Mouse (Mus musculus) layer of hippocampus, postnatal 36 days (tissue): Measurements from ENCODE around the gene Pde4b. TPM values are rescaled to one million over a fixed set of nuclear protein-coding genes. Genes with fewer than 3 reads are reported as not detected.

ENCODE experiments used
- DNase-seq, 2 experiments: peaks; one replicate each; pipeline ENCODE4 v3.0.0; 2022
- total RNA-seq, 2 experiments: library from RNA; stranded (reverse); gene quantifications; 2 replicates each; pipeline ENCODE4 v1.2.3; 2021

Pde4b gene
- total RNA-seq, 2 experiments from 2014 or later = 65.7 to 71.9 TPM

DNA sequence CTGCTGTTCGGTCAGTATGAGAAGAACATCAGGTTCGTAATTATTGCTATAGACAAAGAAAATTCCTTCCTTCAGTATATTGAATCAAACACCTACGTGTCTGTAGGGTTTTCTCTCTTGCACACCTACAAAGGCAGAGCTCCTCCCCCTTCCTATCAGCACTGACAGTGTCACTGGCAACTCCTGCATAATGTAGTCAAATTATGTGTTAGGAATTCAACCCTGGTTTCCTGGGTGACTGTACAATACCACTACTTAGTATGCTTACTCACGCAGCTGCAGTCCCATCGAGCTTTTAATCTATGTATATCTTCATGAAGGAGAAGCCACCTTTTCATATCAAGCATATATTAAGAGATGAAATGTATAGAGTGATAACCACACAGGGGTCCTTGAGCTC lies 99.5 kb downstream of the Pde4b start:
- DNase-seq = no peak

DNA sequence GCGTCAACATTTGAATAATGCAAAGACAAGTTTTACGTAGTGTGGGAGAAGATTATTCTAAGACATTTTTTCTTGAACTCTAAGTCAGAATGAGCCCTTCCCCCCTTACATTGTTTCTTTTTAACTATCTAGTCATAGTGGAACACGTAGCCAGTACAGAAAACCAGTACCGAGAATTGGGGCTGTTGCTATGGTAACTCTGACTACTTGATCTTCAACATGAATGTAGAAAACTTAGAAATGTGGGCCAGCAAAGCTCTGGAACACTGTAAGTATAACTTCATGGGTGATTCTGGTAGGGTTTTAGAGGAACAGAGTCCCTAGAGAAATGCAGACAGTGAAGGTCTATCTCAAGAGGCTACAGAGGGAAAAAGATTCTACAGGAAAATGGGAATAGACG lies 110.4 kb downstream of the Pde4b start:
- DNase-seq = no peak

DNA sequence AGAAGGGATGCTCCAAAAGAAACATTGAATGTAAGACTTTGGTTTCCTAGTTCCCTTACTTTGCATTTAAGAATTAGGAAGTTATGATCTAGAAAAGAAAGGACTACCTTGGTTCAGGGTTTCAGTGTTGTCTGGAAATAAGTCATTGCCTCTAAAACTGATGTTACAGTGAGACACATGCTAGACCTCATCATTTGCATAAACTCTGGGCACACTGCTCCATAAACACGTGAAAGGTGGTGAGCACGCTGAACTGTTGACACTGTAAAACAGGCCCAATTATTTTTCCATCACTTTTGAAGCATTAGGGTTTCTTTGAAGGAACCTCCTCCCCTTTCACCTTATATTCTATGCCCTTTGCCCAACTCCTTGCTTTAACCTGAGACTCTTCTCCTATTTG lies 122.4 kb downstream of the Pde4b start:
- DNase-seq = no peak

DNA sequence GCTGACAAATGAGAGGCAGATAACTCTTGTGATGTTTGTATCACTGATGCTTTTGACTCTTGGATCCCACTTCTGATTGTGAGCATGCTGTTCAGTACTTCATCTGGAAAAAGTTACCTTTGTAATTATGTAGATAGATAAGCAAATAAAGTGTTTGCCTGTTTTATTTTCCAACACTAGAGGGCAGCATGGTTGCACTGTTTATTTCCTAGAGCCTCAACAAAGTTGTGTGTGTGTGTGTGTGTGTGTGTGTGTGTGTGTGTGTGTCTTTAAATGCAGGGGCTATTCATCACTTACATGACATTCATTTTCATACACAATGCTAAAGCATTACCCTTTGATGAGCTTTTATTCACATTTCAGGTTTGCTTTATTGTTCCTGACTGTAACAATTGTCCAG lies 139.4 kb downstream of the Pde4b start:
- no peak for DNase-seq

DNA sequence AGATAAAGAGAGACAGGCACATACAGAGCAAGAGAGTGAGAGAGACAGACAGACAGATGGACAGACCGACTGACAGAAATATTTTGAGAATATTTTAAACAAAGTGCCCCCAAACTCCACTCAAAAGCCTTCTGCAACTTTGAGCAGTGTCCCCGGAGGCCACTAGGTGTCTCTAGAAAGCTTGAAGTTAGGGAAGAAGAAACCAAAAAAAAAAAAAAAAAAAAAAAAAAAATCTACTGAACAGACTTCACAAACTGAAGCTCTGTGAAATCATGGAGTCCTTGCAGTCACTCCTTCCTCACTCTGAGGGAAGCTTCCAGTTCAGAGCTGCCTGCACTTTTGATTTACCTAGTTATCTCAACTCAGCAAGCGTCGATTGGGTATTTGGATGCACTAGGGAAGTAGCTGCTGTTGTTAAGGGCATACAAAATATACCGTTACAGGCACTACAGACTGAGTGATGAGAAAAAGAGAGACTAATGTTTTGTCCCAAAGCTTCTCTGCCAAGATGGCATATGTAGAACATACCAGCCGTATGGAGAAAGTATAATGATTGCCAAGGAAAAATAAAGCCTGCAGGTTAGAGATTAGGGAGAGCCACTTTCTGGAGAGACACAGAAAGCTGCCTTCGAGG lies 141.7 kb downstream of the Pde4b start:
- DNase-seq = peak; percentile 23 to 28

DNA sequence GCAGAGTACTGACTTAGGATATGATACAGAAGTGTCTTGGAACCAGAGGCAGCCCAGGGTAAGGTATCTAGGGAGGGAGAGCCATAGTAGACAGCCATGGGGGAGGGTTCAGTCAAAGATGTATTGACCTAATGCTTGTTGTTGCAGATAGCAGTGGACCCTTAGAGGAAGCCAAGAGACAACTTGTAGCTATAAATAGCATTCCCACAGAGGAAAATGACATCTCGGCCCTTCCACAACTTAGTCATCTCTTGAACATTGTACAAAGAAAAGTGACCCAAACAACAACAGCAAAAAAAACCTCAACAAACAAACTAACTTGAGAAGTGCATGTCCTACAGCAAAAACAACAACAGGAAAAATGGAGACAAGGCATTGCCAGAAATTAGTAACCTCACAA lies 143.6 kb downstream of the Pde4b start:
- DNase-seq = no peak

DNA sequence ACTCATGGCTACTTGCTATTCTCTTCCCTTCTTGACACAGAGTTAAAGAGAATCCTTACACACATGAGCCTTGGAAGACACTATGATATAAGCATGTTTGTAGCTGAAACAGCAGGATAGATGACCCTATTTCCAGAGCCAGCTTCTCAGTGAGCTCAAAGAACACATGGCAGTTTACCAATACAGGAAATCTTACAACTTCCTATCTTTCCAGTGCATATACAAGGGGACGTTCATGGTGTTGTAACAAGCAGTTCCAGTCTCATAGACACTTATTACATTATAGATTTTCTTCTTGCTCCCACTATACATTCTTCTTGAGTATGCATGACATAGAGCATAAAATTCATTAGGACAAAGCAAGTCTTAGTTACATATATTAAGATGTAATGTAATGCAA lies 146.3 kb downstream of the Pde4b start:
- DNase-seq = no peak

DNA sequence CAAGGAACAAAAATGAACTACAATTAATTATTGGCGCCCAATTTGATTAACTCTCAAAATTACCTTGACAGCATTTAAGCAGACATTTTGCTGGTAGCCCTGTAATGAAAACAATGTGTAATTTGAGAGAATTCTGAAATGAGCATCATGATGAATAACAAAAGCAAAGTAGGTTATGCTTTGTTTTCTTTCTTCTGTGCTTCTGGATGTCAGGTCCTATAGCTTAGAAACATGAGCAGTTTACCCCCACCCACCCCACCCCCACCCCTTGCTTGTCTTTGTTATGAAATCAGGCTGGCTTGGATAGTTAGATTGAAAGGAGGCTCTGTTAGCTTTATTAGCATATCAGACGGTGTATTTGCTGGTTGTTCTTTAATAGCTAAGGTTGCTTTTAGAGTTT lies 147.8 kb downstream of the Pde4b start:
- DNase-seq = no peak

DNA sequence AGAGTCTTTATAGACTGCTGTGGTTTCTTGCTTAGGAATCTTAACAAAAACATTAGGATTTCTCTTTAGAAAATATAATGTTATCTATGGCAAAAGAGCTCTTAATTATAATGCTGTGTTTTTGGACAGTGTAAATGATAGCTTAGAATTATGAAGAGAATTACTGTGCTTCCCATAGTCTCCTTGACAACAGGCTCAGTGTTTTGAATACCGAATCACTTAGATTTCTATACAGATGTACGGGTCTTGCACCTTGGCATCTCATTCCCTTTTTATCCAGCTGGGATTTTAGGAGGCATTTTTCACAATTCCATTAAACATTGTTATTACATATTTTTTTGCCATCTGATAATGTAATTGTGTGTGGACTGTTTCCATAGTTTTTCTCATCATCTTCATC lies 151.8 kb downstream of the Pde4b start:
- no peak for DNase-seq

DNA sequence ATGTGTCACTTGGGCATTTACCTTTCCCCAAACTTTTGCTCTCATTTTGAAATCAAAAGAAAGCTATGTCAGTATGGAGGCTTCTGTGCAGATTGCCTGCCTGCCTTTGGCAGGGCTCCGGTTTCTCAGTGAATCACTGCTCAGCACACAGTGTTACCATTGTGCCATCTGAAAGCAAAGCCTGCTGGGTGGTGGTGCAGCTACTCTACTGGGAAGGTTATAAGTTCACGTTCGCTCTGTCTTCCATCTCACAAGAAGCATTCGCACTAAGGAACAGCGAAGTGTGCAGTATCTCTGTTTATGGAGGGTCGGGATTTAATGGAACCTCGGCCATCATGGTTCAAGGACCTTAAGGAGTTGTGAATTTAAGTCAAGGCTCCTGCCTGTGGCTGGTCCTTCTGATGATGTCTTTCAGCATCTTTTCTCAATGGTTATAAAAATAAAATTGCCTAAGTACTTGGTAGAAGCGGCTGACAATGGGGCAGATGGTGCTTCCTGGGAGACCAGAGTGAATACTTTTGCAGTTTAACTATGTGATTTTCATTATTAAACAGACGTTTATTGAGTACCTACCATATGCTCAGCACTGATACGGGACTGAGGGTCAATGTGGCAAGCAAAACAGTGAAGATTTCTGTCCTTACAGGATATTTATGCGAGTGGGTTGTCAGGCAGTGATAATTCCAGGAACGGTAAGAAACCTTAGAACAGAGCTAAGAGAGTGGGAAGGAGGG lies 152.5 kb downstream of the Pde4b start:
- DNase-seq = peak; percentile 71 to 77

DNA sequence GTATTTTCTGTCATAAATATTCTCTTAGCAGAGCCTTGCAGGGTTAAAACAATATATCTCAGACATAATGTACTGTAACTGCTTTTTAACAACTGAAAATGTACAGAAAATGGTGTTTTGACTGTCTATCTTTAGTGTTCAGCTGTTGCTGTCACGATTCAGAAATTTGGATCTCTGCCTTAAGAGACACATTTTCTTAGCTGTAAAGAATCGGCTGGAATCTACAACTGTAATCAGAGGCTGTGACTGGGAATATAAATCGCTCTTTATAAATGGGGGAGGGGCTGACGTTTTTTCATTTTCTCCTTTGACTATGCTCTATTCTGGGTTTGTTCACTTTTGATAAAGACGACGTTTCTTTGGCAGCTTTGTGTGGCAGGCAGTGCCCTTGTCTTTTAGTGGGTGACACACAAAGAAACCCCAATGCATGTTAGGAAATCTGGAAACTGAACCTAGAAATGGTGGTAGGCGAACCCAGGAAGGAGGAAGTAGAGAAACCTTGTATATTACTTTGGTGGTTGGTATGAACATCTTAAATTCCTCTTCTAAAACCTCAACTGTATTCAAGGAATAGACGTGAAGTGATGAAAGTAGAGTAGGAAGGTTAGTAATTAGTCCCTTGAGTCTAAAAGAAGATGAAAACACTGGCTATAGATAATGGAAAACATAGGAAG lies 153.5 kb downstream of the Pde4b start:
- no peak for DNase-seq

DNA sequence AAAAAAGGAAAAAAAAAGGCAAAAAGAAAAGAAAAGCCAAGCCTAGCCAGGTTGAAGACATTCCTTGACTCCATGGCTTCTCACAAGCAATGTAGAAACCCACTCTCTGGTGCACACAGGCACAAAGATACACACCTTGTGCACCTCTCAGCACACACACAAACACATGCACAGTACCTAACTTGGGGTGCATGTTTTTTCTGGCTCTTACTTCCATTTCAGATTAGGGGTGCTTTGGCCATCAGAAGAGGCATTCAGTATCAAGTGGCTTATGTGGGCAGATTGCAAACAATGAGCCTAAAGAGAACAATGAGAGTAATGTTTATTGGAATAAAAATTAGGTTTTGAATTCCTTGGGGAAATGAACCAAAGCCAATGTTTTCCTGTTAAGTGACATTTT lies 166.7 kb downstream of the Pde4b start:
- DNase-seq = no peak

DNA sequence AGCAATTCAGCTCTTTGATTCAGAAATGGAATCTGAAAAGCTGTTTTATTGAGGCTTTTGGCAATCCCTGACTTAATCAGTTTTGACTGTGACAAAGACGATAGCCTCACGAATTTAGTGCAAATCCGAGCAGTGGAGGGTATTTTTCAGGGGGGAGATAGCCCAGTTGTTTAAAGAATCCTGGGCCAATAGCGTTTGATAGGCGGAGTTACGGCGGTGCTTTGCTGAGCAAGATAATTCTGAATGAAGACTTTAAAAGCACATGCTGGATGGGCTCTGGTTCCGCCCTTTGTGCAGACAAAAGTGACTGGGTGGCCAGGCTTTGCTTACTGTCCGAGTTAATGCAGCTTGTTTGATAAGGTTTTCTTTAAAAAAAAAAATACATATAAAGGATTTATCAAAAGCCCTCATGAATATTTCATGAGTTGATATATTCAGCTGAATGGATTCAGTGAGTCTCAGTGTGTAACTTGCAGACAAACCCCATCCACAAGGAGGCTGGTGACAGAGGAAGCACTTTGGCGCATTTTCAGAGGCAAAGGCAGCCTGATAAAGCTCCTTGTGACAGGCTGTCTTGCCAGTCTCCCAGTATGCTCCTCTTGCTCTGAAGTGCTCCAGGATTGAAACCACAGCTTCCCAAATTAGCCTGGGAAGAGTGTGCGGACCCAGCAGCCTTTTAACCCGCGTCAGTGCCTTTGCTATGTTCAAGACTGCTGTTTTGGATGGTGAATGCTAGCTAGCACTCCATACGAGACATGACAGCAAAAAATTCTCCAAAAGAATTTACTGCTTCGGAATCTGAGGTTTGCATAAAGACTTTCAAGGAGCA lies 167.3 kb downstream of the Pde4b start:
- DNase-seq = peak; percentile 47 to 61

DNA sequence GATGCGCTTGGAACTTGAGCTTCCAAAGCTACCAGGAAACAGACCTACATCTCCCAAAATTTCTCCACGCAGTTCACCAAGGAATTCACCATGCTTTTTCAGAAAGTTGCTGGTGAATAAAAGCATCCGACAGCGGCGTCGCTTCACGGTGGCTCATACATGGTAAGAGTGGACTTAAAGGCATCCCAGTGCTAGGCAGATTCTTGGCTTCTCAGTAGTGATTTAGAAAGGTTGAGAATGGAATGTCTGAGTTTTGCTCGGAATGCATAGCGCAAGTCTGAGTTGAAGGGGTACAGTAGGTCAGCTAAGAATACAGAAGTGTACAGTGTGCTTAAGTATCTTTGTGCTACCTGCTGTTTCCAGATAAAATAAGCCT lies 167.9 kb downstream of the Pde4b start:
- DNase-seq = peak in 1 of 2 experiments; percentile 24

DNA sequence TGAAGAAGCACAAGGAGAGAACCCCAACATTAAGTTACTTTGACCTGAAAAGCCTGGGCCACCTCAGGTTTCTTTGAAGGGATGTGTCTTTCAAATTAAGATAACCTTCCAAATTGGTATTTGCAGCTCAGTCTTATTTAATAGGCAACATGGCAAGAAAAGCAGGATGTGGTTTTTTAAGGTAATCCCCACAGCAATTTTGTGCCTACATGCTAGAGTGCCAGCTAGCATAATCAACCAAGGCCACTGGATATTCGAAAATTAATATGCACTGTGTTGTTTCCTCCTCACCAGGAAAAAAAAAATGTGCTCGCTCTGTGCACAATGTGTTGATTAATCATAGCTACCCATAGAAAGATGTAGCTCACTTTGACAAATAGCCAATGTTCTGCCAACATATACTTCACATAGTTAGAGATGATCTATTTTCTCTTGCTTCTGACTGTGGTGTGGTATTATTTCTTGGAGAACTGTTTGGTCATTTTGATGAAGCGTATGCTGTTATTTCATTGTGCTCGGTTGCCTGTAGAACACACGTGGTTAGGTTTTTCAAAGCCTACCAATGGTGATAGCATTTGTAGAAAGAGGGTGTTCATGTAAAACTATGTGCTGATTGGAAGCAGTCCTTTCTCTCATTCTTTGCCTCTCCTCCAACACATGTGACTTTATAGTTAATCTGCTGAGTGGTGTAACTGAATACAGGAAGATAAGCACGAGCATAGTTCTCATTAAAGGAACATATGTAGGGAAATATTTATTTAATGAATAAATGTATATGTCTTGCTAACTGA lies 169.0 kb downstream of the Pde4b start:
- DNase-seq = no peak

DNA sequence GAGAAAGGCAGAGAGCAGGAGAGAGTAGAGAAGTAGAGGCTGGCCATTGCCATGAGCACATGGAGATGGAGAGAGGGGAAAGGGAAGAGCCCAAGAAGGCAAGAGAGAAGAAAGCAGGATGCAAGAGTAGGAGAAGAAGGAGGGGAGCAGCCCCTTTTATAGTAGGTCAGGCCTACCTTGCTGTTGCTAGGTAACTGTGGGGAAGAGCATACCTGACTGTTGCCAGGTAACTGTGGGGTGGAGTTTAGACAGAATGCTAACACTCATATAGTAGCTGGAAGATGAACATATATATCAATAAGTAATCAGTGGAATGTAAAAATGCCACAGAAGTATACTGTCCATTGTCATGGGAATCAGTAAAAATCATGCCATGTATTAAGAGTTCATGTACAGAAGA lies 172.9 kb downstream of the Pde4b start:
- DNase-seq = no peak

DNA sequence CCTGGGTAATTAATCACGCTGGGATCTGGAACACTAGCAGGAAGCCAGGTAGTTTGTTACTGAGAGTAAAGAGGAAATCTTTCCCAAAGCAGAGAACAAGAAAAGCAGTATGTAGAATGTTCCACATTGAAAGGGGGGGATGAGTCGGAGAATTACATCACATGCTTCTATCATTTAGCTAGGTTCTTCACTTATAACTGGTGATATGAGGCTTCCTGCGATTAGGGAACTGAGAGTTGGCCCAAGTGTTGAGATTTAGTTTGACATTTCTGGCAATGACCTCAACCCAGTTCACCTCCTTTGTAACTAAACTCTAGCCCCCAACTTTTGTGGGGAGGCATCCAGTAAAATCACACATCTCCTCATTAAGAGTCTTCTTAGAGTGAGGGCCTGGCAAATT lies 185.0 kb downstream of the Pde4b start:
- DNase-seq = no peak

DNA sequence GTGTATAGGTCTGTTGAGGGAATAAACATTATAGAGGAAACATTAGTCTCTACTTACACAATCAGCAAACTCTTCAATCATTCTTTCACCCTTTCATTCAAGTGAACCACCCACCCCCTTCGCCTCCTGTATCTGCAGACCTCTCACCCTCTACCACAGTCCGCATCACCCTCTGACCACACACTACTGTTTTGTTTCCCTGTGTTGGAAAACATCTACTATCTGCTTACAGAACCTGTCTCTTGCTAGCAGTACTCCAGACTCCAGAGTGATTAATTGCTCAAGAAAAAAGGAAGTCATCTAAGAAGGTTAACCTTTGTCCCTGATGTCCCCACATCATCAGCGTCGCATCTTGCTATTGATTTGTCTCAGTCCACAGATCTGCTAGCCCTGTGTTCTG lies 185.4 kb downstream of the Pde4b start:
- DNase-seq = no peak

DNA sequence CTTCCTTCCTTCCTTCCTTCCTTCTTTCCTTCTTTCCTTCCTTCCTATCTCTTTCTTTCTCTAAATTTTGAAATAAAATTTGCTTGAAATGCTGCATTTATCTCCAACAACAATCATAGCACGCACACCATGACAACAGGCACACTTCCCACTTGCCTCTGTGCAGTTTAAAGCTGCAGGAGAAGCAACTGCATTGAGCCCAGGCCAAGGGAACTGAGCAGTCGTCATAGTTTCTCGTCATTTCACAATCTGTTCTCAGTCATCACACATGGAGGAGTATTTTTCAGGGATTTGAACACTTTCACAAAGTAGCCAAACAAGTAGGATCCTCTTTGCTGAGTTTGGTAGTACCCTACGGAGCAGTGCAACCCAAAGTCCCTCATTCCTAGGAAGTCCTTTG lies 188.4 kb downstream of the Pde4b start:
- DNase-seq = peak; percentile 42 to 43

DNA sequence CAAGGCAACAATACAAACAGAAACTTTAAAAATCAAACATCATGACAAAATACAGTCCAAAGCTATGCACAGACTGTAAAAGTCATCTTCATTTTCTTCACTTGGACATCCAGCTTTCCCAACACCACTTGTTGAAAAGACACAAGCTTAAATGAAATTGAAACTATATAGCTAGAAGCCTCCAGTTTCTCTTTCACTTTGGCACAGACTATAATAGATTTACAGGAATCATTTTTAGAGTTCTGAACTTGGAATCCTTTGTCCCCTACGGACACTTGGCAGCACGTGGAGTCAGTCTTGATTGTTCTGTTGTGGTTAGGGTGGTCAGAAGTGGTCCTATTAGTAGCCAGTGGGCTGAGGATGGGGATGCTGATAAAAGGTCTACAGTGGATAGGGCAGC lies 191.6 kb downstream of the Pde4b start:
- DNase-seq = no peak

DNA sequence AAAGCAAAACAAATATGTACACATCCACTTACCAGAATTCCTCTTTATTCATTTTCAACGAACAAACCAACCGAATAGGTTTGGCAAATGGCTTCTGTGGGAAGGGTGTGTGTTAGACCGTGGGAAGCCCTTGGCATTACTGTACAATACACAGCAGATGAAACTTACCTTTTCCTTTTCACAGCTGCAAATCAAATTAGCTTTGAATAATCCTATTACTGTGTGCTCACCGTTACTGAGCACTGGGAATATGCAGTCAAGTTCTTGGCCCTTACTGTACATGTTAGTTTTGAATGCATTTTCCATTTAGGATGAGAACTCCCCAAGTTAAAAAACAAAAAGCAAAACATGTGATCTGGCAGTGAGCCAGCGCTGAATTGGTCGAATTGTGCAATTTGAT lies 199.8 kb downstream of the Pde4b start:
- no peak for DNase-seq

DNA sequence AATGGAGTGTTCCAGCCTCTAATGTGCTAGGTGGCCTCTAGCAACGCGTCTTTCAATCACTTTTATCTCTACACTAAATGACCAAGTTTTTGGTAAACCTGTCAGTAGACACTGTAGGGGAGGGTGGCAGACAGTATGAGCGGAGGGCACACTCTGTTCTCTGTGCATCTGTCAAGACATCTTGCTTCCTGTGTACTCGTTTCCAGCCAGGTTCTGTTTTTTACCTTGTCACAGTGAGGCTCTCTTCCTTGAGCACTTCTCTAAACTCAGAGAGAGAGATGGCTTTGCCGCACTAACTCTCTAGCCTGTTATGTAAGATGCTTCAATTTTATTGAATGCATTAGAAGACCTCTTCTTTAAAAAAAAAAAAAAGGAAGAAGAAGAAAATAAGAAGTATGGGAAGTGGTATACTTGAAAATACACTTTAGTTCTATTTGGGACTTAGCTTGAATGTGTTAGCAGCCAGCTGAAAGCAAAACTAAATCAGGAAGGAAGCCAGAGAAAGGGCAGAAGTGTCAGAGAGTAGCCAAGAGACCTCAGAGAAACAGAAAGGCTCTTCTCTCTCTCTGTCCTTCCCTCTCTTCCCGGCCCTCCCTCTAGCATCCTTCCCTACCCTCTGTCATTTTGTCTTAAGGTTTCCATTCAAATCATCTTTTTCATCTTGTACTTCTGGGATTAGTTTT lies 202.8 kb downstream of the Pde4b start:
- no peak for DNase-seq
